Mouse (Mus musculus) cerebellum, adult 2 months (tissue): ENCODE measurements around the gene H3f3a. TPM values are rescaled to one million over a fixed set of nuclear protein-coding genes. Genes with fewer than 3 reads are reported as not detected.

Source experiments
- DNase-seq, 2 experiments: peaks; one replicate each; pipeline ENCODE4 v3.0.0; 2021
- H3K27ac ChIP-seq: fragments of 200-500 bp; 2 replicates; pipeline ENCODE4 v1.5.1; 2012; ENCODE audit warnings: low read length, control low read depth, inconsistent platforms; ENCODE audit not compliant: insufficient read depth
- H3K27me3 ChIP-seq: fragments of 200-500 bp; 2 replicates; pipeline ENCODE4 v1.6.1; 2012; ENCODE audit warnings: inconsistent platforms, mild to moderate bottlenecking, low read length, moderate library complexity; ENCODE audit not compliant: control insufficient read depth, insufficient read depth
- H3K4me1 ChIP-seq: fragments of 200-500 bp; 2 replicates; pipeline ENCODE4 v1.6.1; 2011; ENCODE audit warnings: low read length; ENCODE audit not compliant: control insufficient read depth, insufficient read depth
- H3K4me3 ChIP-seq: fragments of 200-500 bp; replicated peaks from 2 replicates; pipeline ENCODE3; 2011; ENCODE audit warnings: mild to moderate bottlenecking, low read depth, low read length, control low read depth; ENCODE audit not compliant: insufficient read depth
- CTCF ChIP-seq: fragments of 200-500 bp; IDR thresholded peaks from 2 replicates; pipeline ENCODE4 v1.5.1; 2011; ENCODE audit warnings: low read depth, mild to moderate bottlenecking, control low read depth, low read length, moderate library complexity, borderline replicate concordance; ENCODE audit not compliant: insufficient read depth
- POLR2A ChIP-seq: fragments of 200-500 bp; IDR thresholded peaks from 2 replicates; pipeline ENCODE4 v1.6.1; 2011; ENCODE audit warnings: low read length, control low read depth, borderline replicate concordance; ENCODE audit not compliant: insufficient read depth
- WGBS: fragments of 180-500 bp; shearing (Covaris S2); methylation state at CpG from one replicate; pipeline ENCODE4 v1.1.7; 2018; 5-methylcytosine and 5-hydroxymethylcytosine counted together
- polyA plus RNA-seq: library from polyadenylated mRNA; depleted of rRNA; stranded (reverse); fragments of >200 nt; gene quantifications from 2 replicates; pipeline ENCODE4 v1.2.3, GENCODE M21; 2012

The H3f3a gene
- polyA plus RNA-seq, 1 experiment, result 463 TPM

- under 1% methylated on average over 56 of the region's 56 CpGs for WGBS
- H3K27me3 ChIP-seq, result no peaks in the 10 kb centered on the region
- peaks cover 19% of the 10 kb centered on the region for H3K4me1 ChIP-seq
- peak overlapping the region; percentile 76 for H3K4me3 ChIP-seq
- DNase-seq, result peak; percentile 91 to 92
- H3K27ac ChIP-seq, result peak overlapping the region; percentile 92
- TF ChIP-seq POLR2A (peak; percentile 88), CTCF (peak; percentile 65)
Measured at GRCm38 (mm10) chr1:180777660-180778402, 35.9 kb downstream of the H3f3a start.

DNA sequence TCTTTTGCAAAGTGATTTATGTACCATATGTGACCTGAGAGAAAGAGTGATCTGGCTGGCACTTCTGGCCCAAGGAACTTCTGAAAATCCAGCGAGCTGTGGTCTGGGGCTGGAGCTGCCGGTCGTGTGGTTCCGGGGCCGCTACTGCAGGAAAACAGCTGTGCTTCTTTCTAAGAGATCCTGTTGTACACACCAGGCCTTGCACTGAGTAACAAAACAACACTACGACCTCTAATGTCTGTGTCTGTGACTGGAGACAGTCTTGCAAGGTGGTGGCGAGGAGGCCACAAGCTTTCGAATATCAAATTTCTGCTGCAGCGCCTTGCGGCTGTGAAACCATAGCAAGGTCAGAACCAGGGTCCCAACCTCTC lies 36.5 kb downstream of the H3f3a start:
- H3K27me3 ChIP-seq, result no peaks in the 10 kb centered on the region
- TF ChIP-seq POLR2A, result no peak
- TF ChIP-seq CTCF, result no peak
- peaks cover 19% of the 10 kb centered on the region for H3K4me1 ChIP-seq
- WGBS, result 14% methylated on average over 10 of the region's 10 CpGs
- DNase-seq, result no peak
- H3K4me3 ChIP-seq, result peak overlapping the region; percentile 76
- peak overlapping the region; percentile 92 for H3K27ac ChIP-seq

GRCm38 (mm10) chr1:180776494-180776893 lies 37.2 kb downstream of the H3f3a start:
- DNase-seq, result peak in 1 of 2 experiments; percentile 37
- Histone ChIP-seq H3K4me1 (peaks cover 19% of the 10 kb centered on the region), H3K27ac (no peak overlapping the region), H3K27me3 (no peaks in the 10 kb centered on the region), H3K4me3 (no peak overlapping the region)
- 37% methylated on average over 6 of the region's 6 CpGs for WGBS
- TF ChIP-seq CTCF, result no peak
- TF ChIP-seq POLR2A, result no peak

DNA sequence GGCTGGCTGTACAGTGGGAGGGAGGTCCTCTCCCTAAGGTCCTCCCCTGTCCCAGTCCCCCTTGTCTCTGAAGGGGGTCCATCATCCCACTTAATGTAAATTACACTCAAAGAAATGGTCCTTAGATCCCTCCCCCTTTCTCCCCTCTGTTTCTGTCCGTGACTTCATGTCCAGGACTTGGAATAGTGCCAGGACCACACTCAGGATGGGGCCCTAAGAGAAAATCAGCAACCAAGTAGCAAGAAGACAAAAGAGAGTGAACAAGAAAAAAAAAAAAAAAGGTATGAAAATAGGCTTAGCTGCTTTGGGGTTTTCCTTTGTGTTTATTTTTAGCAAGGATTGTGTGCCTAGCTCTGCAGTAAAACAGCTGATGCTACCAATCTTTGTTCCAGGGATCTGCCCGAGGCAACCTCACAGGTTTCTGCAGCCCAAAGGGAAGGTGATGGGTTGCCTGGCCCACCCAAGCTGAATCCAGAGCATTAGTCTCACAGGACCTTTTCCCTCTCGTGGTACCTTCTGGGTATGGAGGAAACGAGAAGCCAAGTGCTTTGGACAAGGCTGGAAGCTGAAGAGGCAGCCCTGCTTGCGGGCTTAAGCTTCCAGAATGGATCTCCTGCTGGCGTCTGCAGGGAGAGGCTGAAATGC lies 37.8 kb downstream of the H3f3a start:
- TF ChIP-seq POLR2A (no peak), CTCF (no peak)
- Histone ChIP-seq H3K27ac (no peak overlapping the region), H3K27me3 (no peaks in the 10 kb centered on the region), H3K4me1 (peaks cover 19% of the 10 kb centered on the region), H3K4me3 (no peak overlapping the region)
- DNase-seq, result no peak
- 23% methylated on average over 6 of the region's 6 CpGs for WGBS

DNA sequence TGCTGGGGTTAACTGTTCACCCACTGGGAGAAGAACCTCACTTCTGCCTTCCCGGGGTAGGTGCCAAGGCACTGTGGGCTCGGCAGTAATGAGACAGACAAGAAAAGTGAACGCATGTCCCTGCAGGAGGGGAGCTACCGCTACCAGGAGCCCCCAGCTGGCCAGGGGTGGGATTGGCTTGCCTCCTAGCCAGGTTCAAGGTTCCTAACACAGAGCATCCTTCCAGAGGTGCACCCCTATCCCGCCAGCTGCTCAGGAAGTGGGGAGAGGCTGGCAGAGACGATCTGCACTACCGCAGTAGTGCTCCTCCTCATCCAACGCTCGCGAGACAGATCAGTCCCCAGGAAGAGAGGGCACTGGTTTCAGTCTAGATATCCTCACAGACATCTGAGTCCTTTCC lies 38.4 kb downstream of the H3f3a start:
- TF ChIP-seq POLR2A, result no peak
- TF ChIP-seq CTCF, result no peak
- WGBS, result 83% methylated on average over 10 of the region's 10 CpGs
- Histone ChIP-seq H3K4me1 (peaks cover 19% of the 10 kb centered on the region), H3K4me3 (no peak overlapping the region), H3K27me3 (no peaks in the 10 kb centered on the region), H3K27ac (no peak overlapping the region)
- peak in 1 of 2 experiments; percentile 18 for DNase-seq

- H3K4me3 ChIP-seq, result no peak overlapping the region
- H3K27me3 ChIP-seq, result no peaks in the 10 kb centered on the region
- 62% methylated on average over 3 of the region's 3 CpGs for WGBS
- DNase-seq, result peak in 1 of 2 experiments; percentile 27
- H3K27ac ChIP-seq, result no peak overlapping the region
- TF ChIP-seq POLR2A, result no peak
- peak; percentile 52; the same call in 1 of the 2 replicates for TF ChIP-seq CTCF
- peaks cover 19% of the 10 kb centered on the region for H3K4me1 ChIP-seq
Measured at GRCm38 (mm10) chr1:180774664-180775063, 39.1 kb downstream of the H3f3a start.

- TF ChIP-seq CTCF (no peak), POLR2A (no peak)
Measured at GRCm38 (mm10) chr1:180772291-180772690, 41.5 kb downstream of the H3f3a start.

DNA sequence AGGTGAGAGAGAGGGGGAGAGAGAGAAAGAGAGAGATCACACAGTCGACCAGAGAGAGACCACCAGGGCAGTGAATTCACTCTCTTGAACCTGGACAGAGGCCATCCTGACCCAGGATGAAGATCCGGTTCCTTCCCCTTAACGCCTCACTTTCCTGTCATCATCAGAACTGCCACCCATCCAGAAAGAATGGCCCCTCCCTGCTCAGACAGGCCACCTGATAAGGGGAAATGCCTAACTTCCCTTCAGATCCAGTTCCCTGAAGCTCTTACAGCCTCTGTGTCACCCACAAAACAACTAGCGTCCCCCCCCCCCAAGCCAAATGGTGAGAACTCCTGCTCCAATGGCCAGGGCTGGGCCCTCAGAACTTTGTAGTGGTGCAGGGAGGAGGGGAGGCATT lies 42.0 kb downstream of the H3f3a start:
- WGBS, result 73% methylated on average over 4 of the region's 4 CpGs
- no peak for TF ChIP-seq POLR2A
- no peak for TF ChIP-seq CTCF
- Histone ChIP-seq H3K4me1 (peaks cover 25% of the 10 kb centered on the region), H3K27me3 (no peaks in the 10 kb centered on the region), H3K27ac (no peak overlapping the region), H3K4me3 (no peak overlapping the region)
- DNase-seq, result no peak

More at GRCm38 (mm10) chr1:180772291-180772690, 41.5 kb downstream of the H3f3a start:
- H3K4me3 ChIP-seq, result no peak overlapping the region
- H3K27ac ChIP-seq, result no peak overlapping the region
- peaks cover 24% of the 10 kb centered on the region for H3K4me1 ChIP-seq
- 94% methylated on average over 3 of the region's 3 CpGs for WGBS
- no peak for DNase-seq
- no peaks in the 10 kb centered on the region for H3K27me3 ChIP-seq
